In the genomic region with DNA sequence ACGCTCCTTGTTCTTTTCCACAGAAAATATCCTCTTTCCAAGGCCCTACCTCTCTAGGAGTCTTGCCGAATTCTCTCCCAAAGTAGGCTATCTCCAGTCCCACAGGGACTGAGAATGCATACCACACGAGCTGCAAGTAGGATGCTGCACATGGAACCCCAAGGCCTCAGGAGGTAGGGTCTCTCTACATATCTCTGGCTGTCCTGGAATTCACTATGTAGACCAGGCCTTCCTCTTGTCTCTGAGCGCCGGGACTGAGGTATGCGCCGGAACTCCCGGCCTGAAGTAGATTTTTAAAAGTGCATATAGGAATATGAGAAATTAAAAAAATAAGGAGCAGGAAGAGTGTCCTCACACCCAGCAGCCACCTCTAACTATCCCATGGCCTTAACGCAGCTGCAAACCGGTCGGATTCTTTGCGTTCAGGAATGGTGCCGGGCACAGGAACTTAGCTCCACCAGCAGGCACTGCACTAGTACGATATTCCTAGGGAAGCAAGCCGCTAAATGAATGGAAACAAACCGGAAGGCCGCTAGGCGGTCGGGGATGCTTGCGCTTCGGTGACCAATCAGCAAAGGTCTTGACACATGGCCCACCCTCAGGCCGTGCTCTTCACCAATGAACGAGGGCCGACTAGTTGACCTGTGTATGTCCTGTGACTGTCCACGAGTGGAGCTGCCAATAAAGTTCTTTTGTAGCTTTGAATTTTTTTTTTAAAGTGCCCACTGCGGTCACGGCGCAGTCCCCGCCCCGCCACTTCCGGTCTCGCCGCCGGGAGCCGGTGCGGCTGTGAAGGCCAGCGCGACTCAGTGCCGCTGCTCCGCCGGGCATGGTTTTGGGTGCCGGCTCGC, we compare ENCODE assay signal across 8 mouse cellular contexts. TPM values are rescaled to one million over a fixed set of nuclear protein-coding genes. Genes with fewer than 3 reads are reported as not detected.
DNase-seq lines count a peak whose midpoint lies in the region; ATAC-seq lines count a peak whose summit lies in the region.

A gene (plus strand): TSS at position 741 of the 851 bp plus-strand sequence.

- no peaks in the 10 kb centered on the region for H3K36me3 ChIP-seq in hindbrain, embryonic 11.5 days (ENCODE audit: control insufficient read depth, insufficient read depth, low read length)

- under 1% methylated on average over 43 of the region's 43 CpGs for WGBS in hindbrain, embryonic 11.5 days

- H3K9me3 ChIP-seq in hindbrain, embryonic 11.5 days (ENCODE audit: control insufficient read depth, low read length), result no peaks in the 10 kb centered on the region

- no peaks in the 10 kb centered on the region for H3K27me3 ChIP-seq in hindbrain, embryonic 11.5 days (ENCODE audit: control insufficient read depth, insufficient read depth, low read length)

- peak; percentile 100 for ATAC-seq in hindbrain, embryonic 11.5 days (ENCODE audit: low FRiP score)

- DNase-seq in Muller cell, postnatal 12 days (ENCODE audit: inconsistent ontology term), result peak; percentile 97
- peak; percentile 98 for DNase-seq in cerebellum, adult 9-11 months
- DNase-seq in frontal cortex, adult 2 months (ENCODE audit: extremely low spot score in 1 of 2, low spot score in 1 of 2), result peak; percentile 97 to 98
- DNase-seq in hindbrain, embryonic 11.5 days (ENCODE audit: low spot score), result peak; percentile 94
- DNase-seq in layer of hippocampus, postnatal 10 days (ENCODE audit: low spot score in 2 of 2), result peak; percentile 88 to 92
- DNase-seq in lung, postnatal 10 days, result peak; percentile 96
- peak; percentile 84 for DNase-seq in ovary, postnatal 36 days (ENCODE audit: low spot score)
- peak; percentile 86 for DNase-seq in thymus, postnatal 25 days

- H3K4me2 ChIP-seq in hindbrain, embryonic 11.5 days (replicated peaks; ENCODE audit: low read depth, low read length), result peak within 1 kb of the TSS; percentile 88

- peak within 1 kb of the TSS; percentile 98 for H3K4me3 ChIP-seq in hindbrain, embryonic 11.5 days (ENCODE audit: low read depth, low read length)

- H3K4me1 ChIP-seq in hindbrain, embryonic 11.5 days (replicated peaks; ENCODE audit: control insufficient read depth, insufficient read depth, low read length), result peaks cover 4% of the 10 kb centered on the region

- H3K27ac ChIP-seq in hindbrain, embryonic 11.5 days (ENCODE audit: low read depth, low read length), result peak within 1 kb of the TSS; percentile 72

- peak within 1 kb of the TSS; percentile 96 for H3K9ac ChIP-seq in hindbrain, embryonic 11.5 days (ENCODE audit: low read depth, low read length)

RNA-seq across cellular contexts. Expression of the gene that starts here (rescaled TPM):
- 60.1 and 62.1 TPM in 2 replicates for polyA plus RNA-seq in frontal cortex, adult 2 months (2012; rRNA removed)
- polyA plus RNA-seq in hindbrain, embryonic 11.5 days (2014; fragmentation: Nextera tagmentation; extraction: Ambion mirVana), result 88.9 and 95.2 TPM in 2 replicates
- 10 to 100 TPM; 49.6 to 55.2 TPM for total RNA-seq in layer of hippocampus, postnatal 10 days (2021)

Comparison
In these comparisons a context has a peak if more than half of its experiments do, and no peak if none do; other contexts are left out.
1. Peak in every context shown above with its lines: DNase-seq, ATAC-seq, H3K4me3 ChIP-seq and H3K27ac ChIP-seq.